Mouse (Mus musculus): ENCODE data around the gene Ndufs4.
"Not testable (repeated sequence)": the region's sequence is repeated elsewhere in the genome, so short reads cannot be mapped to it uniquely, and the experiment has no call there.

Gene Ndufs4

DNA sequence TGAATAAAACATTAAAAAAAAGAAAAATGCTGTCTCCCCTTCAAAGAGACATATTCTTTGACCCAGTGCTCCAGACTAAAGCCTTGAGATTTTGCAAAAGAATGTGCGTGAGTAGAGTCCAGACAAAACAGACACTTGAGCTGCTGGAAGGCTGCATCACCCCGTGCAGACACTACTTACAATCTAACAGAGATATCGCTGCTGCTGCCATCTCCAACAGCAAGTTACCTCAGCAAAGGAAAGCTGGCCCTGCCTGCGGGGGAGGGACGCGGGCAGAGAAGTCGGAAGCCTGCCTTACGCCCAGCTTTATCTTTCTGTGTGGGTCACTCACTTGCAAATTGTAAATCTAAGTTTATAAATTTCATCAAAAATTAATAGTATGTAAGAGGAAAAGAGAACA lies 45.1 kb downstream of the Ndufs4 start:
- peak; percentile 9 for DNase-seq (ENCODE audit: low spot score)

DNA sequence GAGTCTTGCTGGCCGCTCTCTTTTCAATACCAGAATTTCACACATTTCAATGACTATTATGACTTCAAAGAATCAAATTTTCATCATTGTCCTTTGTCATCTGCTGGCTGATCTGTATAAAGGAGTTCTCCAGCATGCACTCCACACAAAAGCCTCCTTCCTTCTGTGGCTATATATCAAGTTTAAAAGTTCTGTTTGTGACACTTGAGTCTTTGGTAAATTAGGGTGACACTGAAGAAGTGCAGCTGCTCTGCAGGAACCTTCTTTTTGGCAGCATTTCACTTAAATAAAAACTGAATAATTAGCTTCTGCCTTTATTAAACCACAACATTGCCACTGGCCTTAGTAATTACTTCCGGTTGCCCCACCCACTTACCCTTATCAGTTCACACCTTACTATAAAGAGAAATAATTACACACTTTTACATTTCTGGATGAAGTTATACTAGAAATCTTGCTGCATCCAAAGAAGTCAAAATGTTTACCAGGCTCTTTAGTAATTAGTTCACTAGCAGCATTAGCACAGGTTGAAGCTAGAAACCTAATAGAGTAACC lies 68.1 kb downstream of the Ndufs4 start:
- no peak for DNase-seq (ENCODE audit: low spot score)

DNA sequence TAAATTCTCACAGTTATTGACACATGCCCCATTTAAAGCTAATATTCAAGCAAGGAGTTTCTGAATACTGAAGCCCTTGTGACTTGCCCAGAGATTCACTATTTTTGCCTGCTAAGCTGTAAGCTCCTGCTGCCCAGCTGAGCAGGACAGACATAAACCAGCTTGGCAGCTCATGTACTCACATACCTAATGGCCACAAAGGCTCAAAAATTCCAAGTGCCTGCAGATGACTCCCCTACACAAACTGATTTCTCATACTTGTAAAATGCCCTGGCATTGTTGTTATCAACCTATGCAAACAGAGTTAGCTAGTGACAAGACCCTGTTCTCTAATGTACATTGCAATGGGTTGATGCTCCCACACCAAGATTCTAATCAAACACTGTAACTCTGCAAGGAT lies 68.9 kb downstream of the Ndufs4 start:
- DNase-seq (ENCODE audit: low spot score) = no peak

DNA sequence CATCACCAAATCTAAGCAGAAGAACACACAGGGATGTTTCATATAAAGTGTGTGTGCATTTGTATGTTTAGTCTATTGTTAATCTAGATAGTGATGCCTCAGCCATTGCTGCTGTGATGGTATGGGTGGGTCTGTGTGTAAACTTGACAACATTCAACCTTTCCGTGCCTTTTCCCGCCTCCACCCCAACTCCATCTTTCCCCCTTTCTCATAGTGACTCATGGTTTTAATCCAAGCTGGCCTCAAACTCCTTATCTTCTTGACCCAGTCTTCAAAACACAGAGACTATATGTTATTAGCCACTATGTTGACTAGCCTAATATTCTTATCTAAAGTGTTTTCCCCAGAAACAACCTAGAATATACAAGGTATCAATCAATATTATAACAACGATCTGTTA lies 72.7 kb downstream of the Ndufs4 start:
- no peak for DNase-seq (ENCODE audit: low spot score)

DNA sequence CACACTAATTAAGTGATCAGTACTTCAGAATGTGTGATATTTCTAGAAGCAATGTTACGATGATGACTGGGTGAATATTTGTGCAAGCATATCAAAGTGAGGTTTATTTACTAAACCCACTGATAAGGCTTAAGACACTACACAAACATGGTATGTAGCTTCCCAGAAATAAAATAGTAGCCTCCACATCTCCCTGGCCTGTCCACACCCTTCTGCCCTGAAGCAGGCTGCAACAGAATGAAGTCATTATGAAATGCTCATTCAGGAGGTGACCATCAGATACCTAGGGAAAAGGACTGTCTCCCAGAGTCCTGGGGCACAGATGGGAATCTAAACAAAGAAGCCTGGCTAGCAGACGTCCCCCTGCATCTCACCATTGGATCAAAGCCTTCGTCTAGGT lies 73.1 kb downstream of the Ndufs4 start:
- no peak for DNase-seq (ENCODE audit: low spot score)

DNA sequence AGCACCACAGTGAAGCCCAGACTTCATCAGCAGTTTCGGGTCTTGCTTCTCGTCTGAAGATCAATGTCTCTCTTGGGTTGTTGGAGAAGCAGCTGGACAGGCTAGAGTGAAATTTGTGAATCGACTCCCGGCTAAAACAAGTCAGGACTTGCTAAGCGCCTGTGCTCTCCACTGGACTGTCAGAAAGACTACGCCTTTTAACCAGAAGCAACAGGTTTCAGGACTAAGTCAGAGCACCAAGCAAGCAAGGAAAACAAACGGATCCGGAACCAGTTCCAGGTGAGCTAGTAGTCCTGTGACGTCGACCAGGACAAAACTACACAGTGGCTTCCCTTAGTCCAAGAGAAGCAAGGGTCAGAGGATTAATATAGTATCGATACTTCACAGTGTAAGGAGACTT lies 77.5 kb downstream of the Ndufs4 start:
- DNase-seq (ENCODE audit: low spot score) = no peak

DNA sequence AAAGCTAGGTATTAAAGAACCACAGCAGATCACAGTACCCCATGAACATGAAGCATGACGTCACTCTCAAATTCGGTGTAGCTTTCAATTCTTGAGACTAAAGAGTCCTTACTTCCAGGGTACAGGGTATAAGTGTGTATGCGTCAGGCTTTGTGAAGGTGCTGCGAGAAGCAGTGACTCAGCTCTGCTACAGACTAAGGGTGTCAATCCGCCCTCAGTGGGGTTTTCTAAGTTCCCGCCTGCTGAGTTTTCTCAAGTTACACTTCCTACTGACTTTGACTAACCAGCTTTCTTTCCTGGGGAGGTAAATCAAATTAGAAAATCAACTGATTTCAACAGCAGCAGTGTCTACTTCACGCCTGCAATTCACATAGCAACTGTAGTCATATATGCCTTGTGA lies 83.4 kb downstream of the Ndufs4 start:
- no peak for DNase-seq (ENCODE audit: low spot score)

DNA sequence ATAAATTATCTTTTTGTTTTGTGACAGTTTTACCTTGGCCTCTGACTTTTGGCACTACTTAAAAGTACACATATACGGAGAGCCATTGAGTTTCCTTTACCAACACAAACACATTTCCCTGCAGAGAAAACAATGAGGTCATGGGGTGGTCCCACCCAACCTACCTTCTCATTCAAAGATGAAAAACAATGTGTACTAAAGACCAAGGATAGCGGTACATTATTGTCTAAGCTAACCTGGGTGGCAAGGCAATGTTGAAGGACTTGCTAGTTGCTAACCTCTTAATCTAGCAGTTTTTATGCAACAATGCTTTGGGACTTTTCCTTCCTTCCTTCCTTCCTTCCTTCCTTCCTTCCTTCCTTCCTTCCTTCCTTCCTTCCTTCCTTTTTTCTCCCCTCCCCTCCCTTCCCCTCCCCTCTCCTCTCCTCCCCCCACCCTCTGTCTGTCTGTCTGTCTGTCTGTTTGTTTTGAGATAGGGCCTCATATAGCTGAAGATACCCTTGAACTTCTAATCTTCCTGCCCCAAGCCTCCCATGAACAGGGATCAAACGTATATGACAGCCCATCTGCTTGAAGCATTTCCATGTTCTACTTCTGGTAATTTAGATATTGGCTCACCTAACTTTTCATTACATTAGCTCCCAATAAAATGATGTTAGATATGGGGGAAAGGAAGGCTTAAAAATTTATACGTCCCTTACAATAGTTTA lies 84.4 kb downstream of the Ndufs4 start:
- no peak for DNase-seq (ENCODE audit: low spot score)

DNA sequence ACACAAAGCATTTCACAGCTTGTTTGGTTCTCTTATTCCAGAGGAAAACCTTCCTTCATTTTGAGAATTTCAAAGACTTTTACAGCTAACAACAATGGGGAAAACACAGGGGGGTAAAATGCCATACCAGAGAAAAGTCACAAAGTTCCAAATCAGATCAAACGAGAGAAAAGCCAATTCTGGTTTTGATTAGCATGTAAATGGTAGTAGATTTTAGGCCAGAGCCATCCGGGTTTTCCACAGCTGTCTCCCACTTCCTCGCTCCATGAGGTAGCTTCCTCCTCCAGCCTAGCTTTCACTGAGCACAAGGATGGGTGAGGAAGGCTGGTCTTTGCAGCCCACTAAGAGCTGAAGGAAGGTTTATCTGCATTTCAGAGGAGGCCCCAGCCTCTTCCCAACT lies 90.3 kb downstream of the Ndufs4 start:
- DNase-seq (ENCODE audit: low spot score) = no peak

DNA sequence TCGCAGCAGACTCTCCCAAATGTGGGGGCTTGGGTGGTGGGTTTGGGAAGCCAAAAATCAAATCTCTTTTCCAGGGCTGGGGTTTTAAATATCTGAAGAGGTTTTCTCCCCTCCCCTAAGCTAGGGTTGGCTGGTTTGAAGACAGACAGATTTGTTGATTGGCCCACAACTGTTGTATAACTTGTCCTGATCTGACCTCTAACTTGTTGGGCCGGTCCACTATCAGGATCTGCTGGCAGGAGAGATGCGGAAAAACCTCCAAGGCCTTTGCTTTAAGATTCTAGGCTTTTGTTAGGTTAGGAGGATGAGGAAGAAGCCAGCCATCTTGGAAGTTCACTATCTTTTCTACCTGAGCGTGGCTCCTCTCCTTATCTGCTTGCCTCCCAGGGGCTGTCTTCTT lies 91.5 kb downstream of the Ndufs4 start:
- DNase-seq (ENCODE audit: low spot score) = no peak

DNA sequence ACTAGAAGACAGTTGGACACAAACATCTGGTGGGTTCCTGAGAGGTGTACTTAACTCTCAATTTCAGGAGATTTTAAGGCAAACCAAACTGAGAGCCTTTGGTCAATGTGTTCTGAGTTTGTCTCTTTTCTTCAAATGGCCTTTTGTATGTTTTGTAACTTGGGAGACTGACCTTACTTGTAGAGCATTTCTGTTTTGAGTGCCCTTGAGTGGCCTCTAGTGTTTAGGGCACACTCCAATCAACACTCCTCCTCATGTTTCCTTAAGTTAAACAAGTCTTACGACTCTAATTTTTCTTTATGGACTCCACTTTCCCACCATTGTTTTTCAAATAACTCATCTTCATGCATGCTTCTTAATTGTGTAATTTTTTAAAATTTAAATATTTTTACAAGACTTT lies 98.6 kb downstream of the Ndufs4 start:
- no peak for DNase-seq (ENCODE audit: low spot score)

DNA sequence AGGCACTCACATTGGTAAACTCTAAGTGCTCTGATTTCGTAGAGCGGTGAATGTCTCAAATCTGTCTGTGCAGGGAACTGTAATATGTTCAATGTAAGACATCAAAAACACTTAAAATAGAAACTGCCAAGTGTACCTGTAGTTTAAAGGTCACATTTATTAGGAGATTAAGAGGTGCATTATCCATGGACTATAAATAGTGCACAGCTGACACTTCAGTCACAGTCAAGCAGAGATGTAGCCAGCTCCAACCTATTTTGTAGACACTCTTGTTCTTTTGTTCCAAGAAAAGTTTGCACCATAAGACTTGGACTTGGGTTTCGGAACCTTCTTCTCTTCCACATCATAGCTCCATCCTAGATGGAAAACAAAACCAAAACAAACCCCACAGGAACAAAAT lies 99.5 kb downstream of the Ndufs4 start:
- DNase-seq (ENCODE audit: low spot score) = no peak

DNA sequence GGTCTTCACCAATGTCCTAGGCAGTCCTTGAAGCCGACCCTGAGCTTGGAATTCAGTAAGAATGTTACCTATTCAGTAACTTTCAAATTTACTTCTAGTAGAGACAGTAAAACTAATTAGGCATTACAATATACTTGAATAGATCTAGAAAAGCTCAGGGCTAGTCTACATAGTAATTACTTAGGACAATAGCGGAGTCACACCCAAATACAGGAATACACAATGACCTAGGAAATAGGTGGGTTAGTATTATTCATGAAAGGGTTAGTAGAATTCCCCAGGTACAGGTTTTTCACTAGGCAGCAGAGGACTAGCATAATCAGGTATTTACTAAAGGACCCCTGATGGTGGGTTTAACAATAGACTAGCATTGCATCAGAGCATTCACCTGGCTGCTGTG lies 109.4 kb downstream of the Ndufs4 start:
- DNase-seq (ENCODE audit: low spot score) = not testable (repeated sequence)

DNA sequence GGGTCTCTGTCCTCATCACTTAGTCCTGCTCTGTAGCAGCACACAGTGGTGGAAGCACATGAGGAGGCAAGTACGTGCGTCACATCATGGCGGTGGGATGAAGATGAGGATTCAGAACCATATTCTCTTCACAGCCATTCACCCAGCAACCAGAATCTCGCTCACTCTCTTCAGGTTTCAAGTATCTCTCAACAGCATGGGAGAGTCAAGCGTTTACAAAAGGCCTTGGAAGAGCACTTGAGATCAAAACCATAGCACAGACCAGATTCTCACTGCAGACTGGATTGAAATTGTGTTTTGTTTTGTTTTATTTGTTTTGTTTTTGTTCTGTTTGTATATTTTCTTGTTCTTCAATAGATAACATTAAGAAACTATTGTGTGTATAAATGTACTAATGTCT lies 110.8 kb downstream of the Ndufs4 start:
- no peak for DNase-seq (ENCODE audit: low spot score)

DNA sequence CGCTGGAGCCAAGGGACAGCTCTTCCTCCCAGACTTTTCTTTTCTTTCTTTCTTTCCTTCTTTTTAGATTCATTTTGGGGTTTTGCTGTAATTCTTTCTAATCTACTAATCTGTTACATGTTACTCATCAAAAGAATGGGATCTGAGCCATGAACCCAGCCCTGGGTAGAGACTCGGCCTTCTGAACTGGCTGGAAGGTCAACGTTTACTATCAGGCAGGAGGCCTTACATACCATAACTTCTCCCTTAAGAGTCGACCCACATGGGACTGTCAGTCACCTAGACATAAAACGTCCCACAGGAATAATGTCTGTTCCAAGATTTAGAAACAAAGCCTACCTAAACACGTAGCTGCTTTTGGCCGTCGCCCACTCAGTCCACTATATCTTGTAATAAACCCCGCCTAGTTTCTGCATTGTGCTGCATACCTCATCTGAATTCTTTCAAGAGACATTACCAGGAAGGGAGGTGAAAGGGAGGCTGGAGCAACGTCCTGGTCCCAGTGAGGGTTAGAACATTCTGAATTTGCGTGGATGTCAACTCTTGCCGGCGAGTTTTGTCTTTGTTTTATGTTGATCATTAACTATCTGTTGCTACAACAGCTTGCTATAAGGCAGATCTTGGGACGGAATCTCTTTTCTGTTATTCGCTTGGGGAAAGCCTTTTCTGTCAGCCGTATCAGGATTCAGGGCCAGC lies 116.5 kb downstream of the Ndufs4 start:
- peak; percentile 60 for DNase-seq (ENCODE audit: low spot score)

DNA sequence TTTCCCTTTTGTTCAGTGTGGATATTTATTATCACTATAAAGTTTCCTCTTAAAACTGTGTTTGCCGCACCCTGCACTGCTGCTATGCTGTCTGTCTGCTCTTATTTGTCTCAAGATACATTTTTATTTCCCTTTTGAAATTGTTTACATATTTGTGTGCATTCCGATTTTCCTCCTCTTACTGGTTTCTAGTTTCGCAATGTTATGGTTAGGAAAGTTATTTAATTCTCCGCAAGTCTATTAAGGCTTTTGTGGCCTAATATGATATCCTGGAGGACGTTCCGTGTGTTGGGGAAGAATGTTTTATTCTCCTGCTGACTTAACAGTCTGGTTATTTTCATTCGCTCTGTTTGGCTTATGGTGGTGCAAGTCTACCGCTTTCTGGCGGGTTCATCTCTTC lies 120.3 kb downstream of the Ndufs4 start:
- DNase-seq (ENCODE audit: low spot score) = no peak

DNA sequence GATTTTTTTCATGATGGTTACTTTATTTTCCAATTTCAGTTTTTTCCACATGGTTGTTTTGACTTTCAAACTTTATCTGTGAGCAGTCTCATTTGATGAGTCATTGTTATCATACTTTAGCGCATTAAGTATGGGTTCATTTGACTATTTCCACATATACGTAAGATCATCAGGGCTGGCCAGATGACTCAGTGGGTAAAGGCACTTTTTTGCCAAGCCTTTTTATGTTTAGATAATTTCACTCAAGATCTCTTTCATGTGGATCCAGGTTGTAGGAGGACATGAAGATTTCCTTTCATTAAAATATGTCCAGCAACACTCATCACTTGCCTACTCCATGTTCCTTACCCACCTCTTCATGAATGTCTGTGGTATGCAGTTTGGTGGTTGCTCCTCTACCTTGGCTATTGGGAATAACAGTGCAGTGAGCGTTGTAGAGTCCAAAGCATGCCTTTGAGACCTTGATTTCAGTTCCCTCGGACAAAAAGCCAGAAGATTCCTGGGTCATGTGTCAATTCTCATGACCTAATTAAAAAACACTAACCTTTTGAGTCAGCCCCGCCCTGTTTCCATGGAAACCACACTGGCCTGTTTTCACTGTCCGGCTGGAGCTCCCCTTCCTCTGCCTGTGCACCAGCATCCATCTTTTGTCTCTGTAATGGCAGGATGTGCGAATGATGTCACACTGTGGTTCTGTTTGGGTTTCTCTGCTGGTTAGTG lies 127.4 kb downstream of the Ndufs4 start:
- no peak for DNase-seq (ENCODE audit: low spot score)

DNA sequence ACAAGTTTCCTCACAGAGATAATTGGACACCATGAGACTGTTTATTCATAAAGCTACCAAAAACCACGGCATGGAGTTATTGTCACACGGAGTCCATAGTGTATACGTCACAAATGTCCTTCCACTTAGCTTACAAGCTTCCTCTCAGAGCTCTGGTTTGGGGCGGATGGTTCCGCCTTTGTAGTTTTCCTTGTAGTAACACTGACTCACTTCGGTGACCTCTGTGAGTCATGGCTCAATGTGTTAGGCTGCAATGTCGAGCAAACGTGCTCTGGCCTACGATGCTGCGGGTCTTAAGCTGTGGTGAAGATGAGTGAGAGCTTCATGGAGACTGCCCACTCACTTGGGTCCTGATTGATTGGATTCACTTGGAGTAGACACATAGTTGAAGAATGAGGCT lies 133.4 kb downstream of the Ndufs4 start:
- DNase-seq (ENCODE audit: low spot score) = no peak
